Mouse (Mus musculus): ENCODE data around the gene Axin1. TPM values are rescaled to one million over a fixed set of nuclear protein-coding genes. Genes with fewer than 3 reads are reported as not detected.
A peak's percentile ranks its signal among the peaks of the same experiment; 100 is the strongest.
"Not testable (repeated sequence)": the region's sequence is repeated elsewhere in the genome, so short reads cannot be mapped to it uniquely, and the experiment has no call there.

Gene Axin1
- total RNA-seq, 2 experiments from 2014 or later = 24.3 to 25.2 TPM

DNA sequence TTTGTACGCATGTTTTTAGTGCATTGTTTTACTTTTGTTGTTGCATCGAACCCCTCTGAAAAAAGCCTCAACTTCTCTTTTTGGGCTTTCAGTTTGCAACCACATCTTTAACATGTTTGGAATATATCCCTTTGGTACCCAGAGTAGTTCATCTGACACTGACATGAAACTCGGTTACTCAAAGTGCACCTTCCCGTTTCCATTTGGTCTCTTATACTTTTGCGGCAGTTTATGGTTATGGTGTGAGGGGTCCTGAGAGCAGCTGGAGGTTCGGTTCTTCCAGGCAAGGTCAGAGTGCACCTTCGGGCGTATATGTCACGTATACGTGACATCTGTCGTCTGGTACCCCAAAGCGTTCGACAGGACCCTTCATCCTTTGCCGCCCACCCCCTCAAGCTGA lies 25.7 kb upstream of the Axin1 start:
- peak overlapping the region; percentile 93 for H3K27ac ChIP-seq
- TF ChIP-seq CTCF (conservative IDR thresholded peaks at IDR 0.05) = no peak
- DNase-seq (ENCODE audit: low spot score in 2 of 2) = no peak
- peak overlapping the region; percentile 74 for H3K4me3 ChIP-seq

- peak in 1 of 2 experiments; percentile 54 for DNase-seq (ENCODE audit: low spot score in 2 of 2)
- peak; percentile 69 for TF ChIP-seq CTCF (conservative IDR thresholded peaks at IDR 0.05)
- Histone ChIP-seq H3K27ac (peak within 1 kb of the TSS; percentile 93), H3K4me3 (peak within 1 kb of the TSS; percentile 74)
These were observed 25.1 kb upstream of the Axin1 start, which contains the start of gene Tmem8 for GRCm38 (mm10) chr17:26113181-26113948. Tmem8 (plus strand) TSS chr17:26113299.

DNA sequence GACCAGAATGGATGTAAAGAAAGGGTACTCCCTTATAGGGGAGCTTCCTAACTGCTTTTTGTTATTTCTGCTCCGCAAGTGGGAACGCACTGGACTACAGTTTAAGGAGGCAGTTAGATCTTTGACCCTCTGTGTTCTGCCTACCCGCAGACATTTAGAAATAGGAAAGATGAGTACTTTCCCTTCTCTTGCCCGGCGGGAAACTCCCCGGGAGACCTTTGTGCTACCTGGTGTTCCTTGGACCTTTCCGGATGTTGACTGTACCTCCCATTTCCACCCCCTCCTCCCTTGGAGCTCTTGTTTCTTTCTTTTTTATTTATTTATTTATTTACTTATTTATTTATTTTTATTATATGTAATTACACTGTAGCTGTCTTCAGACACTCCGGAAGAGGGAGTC lies 24.4 kb upstream of the Axin1 start:
- Histone ChIP-seq H3K27ac (peak overlapping the region; percentile 93), H3K4me3 (peak overlapping the region; percentile 74)
- no peak for TF ChIP-seq CTCF (conservative IDR thresholded peaks at IDR 0.05)
- DNase-seq (ENCODE audit: low spot score in 2 of 2) = no peak

GRCm38 (mm10) chr17:26114461-26114860 lies 24.0 kb upstream of the Axin1 start:
- H3K4me3 ChIP-seq; H3K27ac ChIP-seq; DNase-seq (ENCODE audit: low spot score in 2 of 2): not testable (repeated sequence)
- peak; percentile 55 for TF ChIP-seq CTCF (conservative IDR thresholded peaks at IDR 0.05)

DNA sequence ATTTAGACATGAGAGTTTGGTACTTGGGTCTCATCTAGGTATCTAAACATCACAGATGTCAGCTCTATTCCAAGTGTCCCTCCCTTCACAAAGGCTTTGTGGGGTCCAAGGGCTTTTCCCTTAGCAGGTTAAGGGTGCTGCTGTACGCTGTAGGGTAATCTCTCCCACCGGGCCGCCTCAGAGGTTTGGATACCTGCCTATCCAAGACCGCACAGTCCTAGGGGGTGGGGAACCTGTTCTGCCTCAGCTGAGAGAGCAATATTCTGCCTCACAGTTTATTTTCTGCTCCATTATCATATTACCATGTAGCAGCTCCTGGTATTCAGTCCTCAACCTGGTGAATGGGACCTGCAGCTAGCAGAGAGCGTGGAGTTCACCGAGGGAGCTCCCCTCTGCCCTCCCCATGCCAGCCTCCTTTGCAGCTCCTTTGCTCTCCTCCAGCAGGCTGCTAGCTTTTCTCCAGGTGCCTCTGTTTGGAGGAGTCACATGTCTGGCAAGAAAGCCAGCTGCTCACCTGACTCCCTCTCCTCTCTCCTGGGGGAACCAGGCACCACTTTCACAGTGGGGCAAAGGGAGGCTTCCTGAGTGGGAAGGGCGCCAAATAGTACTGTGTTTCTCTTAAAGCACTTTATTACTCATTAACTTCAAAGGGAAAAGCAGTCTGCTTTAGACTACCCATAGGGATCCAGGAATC lies 23.1 kb upstream of the Axin1 start:
- H3K27ac ChIP-seq = no peak overlapping the region
- no peak overlapping the region for H3K4me3 ChIP-seq
- DNase-seq (ENCODE audit: low spot score in 2 of 2) = no peak
- no peak for TF ChIP-seq CTCF (conservative IDR thresholded peaks at IDR 0.05)

- Histone ChIP-seq H3K4me3 (no peak overlapping the region), H3K27ac (no peak overlapping the region)
- no peak for TF ChIP-seq CTCF (conservative IDR thresholded peaks at IDR 0.05)
- no peak for DNase-seq (ENCODE audit: low spot score in 2 of 2)
These were observed 22.5 kb upstream of the Axin1 start for GRCm38 (mm10) chr17:26115956-26116487.

- Histone ChIP-seq H3K4me3 (no peak overlapping the region), H3K27ac (no peak overlapping the region)
- no peak for DNase-seq (ENCODE audit: low spot score in 2 of 2)
- no peak for TF ChIP-seq CTCF (conservative IDR thresholded peaks at IDR 0.05)
These were observed 21.8 kb upstream of the Axin1 start for GRCm38 (mm10) chr17:26116503-26117258.

GRCm38 (mm10) chr17:26119766-26120710 lies 18.4 kb upstream of the Axin1 start:
- H3K4me3 ChIP-seq = no peak overlapping the region
- peak; percentile 77 for TF ChIP-seq CTCF (conservative IDR thresholded peaks at IDR 0.05)

GRCm38 (mm10) chr17:26122431-26123140 lies 15.9 kb upstream of the Axin1 start:
- Histone ChIP-seq H3K27ac (no peak overlapping the region), H3K4me3 (no peak overlapping the region)
- TF ChIP-seq CTCF (conservative IDR thresholded peaks at IDR 0.05) = no peak
- no peak for DNase-seq (ENCODE audit: low spot score in 2 of 2)

More at GRCm38 (mm10) chr17:26119766-26120710, 18.4 kb upstream of the Axin1 start:
- DNase-seq (ENCODE audit: low spot score in 2 of 2) = peak; percentile 53 to 61
- no peak overlapping the region for H3K27ac ChIP-seq

GRCm38 (mm10) chr17:26123267-26123684 lies 15.2 kb upstream of the Axin1 start, which contains the start of gene Mrpl28:
Mrpl28 (plus strand) TSS chr17:26123500.
- peak; percentile 89 to 94 for DNase-seq (ENCODE audit: low spot score in 2 of 2)
- TF ChIP-seq CTCF (conservative IDR thresholded peaks at IDR 0.05) = no peak
- peak within 1 kb of the TSS; percentile 79 for H3K27ac ChIP-seq
- H3K4me3 ChIP-seq = peak within 1 kb of the TSS; percentile 100

DNA sequence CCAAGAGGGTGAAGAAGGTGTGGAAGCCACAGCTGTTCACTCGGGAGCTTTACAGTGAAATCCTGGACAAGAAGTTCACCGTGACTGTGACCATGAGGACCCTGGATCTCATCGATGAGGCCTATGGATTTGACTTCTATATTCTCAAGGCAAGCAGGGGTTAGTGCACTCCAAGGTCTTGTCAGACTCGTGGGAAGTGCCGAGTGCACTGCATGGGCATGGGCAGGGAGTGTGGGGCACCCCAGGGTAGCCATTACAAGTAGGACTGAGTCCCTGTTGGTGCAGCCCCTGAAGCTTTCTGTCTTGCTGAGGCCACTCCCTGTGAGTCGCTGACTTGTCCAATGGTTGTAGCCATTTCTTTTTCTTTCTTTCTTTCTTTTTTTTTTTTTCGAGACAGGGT lies 13.9 kb upstream of the Axin1 start:
- peak overlapping the region; percentile 100 for H3K4me3 ChIP-seq
- no peak for DNase-seq (ENCODE audit: low spot score in 2 of 2)
- no peak overlapping the region for H3K27ac ChIP-seq
- TF ChIP-seq CTCF (conservative IDR thresholded peaks at IDR 0.05) = no peak

Data from layer of hippocampus, adult 2 months (tissue).